Comparison of ENCODE assay signal across 13 mouse cellular contexts in the genomic region with DNA sequence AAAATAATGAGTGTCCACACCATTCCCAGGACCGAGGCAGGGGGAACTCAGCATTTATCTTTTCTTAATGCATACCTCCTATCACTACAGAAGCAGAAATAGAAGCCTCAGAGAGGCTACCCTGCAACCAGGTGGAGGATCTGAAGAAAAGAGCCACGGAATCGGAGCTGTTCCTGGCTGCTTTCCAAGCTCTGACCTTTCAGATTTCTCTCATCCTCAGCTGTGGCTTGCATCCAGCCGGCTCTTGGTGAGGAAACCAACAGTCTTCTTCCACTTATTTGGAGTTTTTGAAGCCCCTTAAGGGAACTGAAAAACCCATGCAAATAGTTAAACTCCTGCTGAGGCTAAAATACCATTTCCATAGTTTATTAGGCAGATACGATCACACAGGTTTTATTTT.
A peak's percentile ranks its signal among the peaks of the same experiment; 100 is the strongest.
DNase-seq lines count a peak whose midpoint lies in the region; ATAC-seq lines count a peak whose summit lies in the region.
"Had no signal": no experiment of that assay in that cellular context is flagged by ENCODE, and none has a peak within 500 bp of the region (broad histone marks: within the 10 kb centered on the region; RNA-seq: fewer than 3 reads in every experiment).

No protein-coding gene starts in this region.

- peak; percentile 27 for DNase-seq in forebrain, embryonic 14.5 days (ENCODE audit: low spot score)
- DNase-seq in left cerebral cortex, postnatal 4 days, result peak; percentile 29
- DNase-seq in left cerebral cortex, postnatal 36 days (ENCODE audit: low spot score in 2 of 2), result no peak
- DNase-seq in NIH3T3 (ENCODE audit: low read depth), result peak; percentile 8
- peak; percentile 49 for DNase-seq in cerebellum, adult 8-10 months
- DNase-seq: heart, postnatal 36 days; kidney, adult 9 months had no signal

- intact Hi-C loops in left cerebral cortex, postnatal 4 days (cut with DNase I), result no loop called here
- intact Hi-C loops in left cerebral cortex, postnatal 36 days (cut with DNase I), result no loop called here

- H3K9ac ChIP-seq in forebrain, embryonic 14.5 days (ENCODE audit: low read length), result no peak overlapping the region
- no peak overlapping the region for H3K9ac ChIP-seq in forebrain, embryonic 16.5 days (replicated peaks; ENCODE audit: low read depth, low read length)
- H3K9ac ChIP-seq in heart, embryonic 11.5 days (ENCODE audit: low read depth, low read length), result no peak overlapping the region
- H3K9ac ChIP-seq: forebrain, embryonic 12.5 days; heart, embryonic 12.5 days had no signal

- H3K27me3 ChIP-seq in forebrain, embryonic 14.5 days (replicated peaks; ENCODE audit: control insufficient read depth, insufficient read depth, low read length), result no peaks in the 10 kb centered on the region
- no peaks in the 10 kb centered on the region for H3K27me3 ChIP-seq in forebrain, embryonic 16.5 days (replicated peaks; ENCODE audit: control insufficient read depth, insufficient read depth, low read length)
- H3K27me3 ChIP-seq in heart, embryonic 11.5 days (ENCODE audit: control insufficient read depth, insufficient read depth, low read length), result no peaks in the 10 kb centered on the region
- H3K27me3 ChIP-seq: forebrain, embryonic 12.5 days; heart, embryonic 12.5 days had no signal

- H3K27ac ChIP-seq in forebrain, embryonic 14.5 days (ENCODE audit: low read depth, low read length), result no peak overlapping the region
- no peak overlapping the region for H3K27ac ChIP-seq in forebrain, embryonic 16.5 days (ENCODE audit: low read length)
- no peak overlapping the region for H3K27ac ChIP-seq in heart, embryonic 11.5 days (ENCODE audit: low read depth, low read length)
- H3K27ac ChIP-seq: forebrain, embryonic 12.5 days had no signal

- H3K9me3 ChIP-seq in forebrain, embryonic 14.5 days (replicated peaks; ENCODE audit: control insufficient read depth, low read length), result no peaks in the 10 kb centered on the region
- H3K9me3 ChIP-seq in forebrain, embryonic 16.5 days (ENCODE audit: control insufficient read depth, low read length), result no peaks in the 10 kb centered on the region
- no peaks in the 10 kb centered on the region for H3K9me3 ChIP-seq in heart, embryonic 11.5 days (replicated peaks; ENCODE audit: control insufficient read depth, low read length)
- H3K9me3 ChIP-seq: forebrain, embryonic 12.5 days; heart, embryonic 12.5 days had no signal

- no peak for ATAC-seq in forebrain, embryonic 14.5 days
- no peak for ATAC-seq in forebrain, embryonic 16.5 days
- ATAC-seq in granulocyte monocyte progenitor cell, adult 5-6 weeks (replicated peaks; ENCODE audit: poor library complexity, severe bottlenecking), result no peak
- ATAC-seq in heart, embryonic 11.5 days (replicated peaks; ENCODE audit: insufficient number of reproducible peaks, low FRiP score, low TSS enrichment), result no peak

- no peaks in the 10 kb centered on the region for H3K4me1 ChIP-seq in forebrain, embryonic 14.5 days (ENCODE audit: control insufficient read depth, insufficient read depth, low read length)
- no peaks in the 10 kb centered on the region for H3K4me1 ChIP-seq in forebrain, embryonic 16.5 days (replicated peaks; ENCODE audit: control insufficient read depth, insufficient read depth, low read length)
- H3K4me1 ChIP-seq in heart, embryonic 11.5 days (ENCODE audit: control insufficient read depth, insufficient read depth, low read length), result no peaks in the 10 kb centered on the region
- H3K4me1 ChIP-seq: forebrain, embryonic 12.5 days; heart, embryonic 12.5 days had no signal

- no peak overlapping the region for H3K4me2 ChIP-seq in forebrain, embryonic 14.5 days (ENCODE audit: low read length)
- no peak overlapping the region for H3K4me2 ChIP-seq in forebrain, embryonic 16.5 days (ENCODE audit: low read length)
- H3K4me2 ChIP-seq in heart, embryonic 11.5 days, result no peak overlapping the region
- H3K4me2 ChIP-seq: forebrain, embryonic 12.5 days; heart, embryonic 12.5 days; liver, embryonic 11.5 days had no signal

- H3K4me3 ChIP-seq in forebrain, embryonic 14.5 days (ENCODE audit: low read depth, low read length), result no peak overlapping the region
- no peak overlapping the region for H3K4me3 ChIP-seq in forebrain, embryonic 16.5 days (replicated peaks; ENCODE audit: low read length)
- no peak overlapping the region for H3K4me3 ChIP-seq in heart, embryonic 11.5 days (ENCODE audit: low read depth, low read length)
- H3K4me3 ChIP-seq: forebrain, embryonic 12.5 days; heart, embryonic 12.5 days had no signal

- no peaks in the 10 kb centered on the region for H3K36me3 ChIP-seq in forebrain, embryonic 14.5 days (ENCODE audit: control insufficient read depth, insufficient read depth, low read length)
- H3K36me3 ChIP-seq in forebrain, embryonic 16.5 days (ENCODE audit: control insufficient read depth, insufficient read depth), result no peaks in the 10 kb centered on the region
- H3K36me3 ChIP-seq in heart, embryonic 11.5 days (ENCODE audit: control insufficient read depth, insufficient read depth, low read length), result no peaks in the 10 kb centered on the region
- H3K36me3 ChIP-seq: forebrain, embryonic 12.5 days; heart, embryonic 12.5 days had no signal

- WGBS in forebrain, embryonic 14.5 days, result 57% methylated on average over 5 of the region's 5 CpGs
- WGBS in forebrain, embryonic 16.5 days, result 46% methylated on average over 5 of the region's 5 CpGs
- WGBS in heart, embryonic 11.5 days (ENCODE audit: insufficient replicate concordance), result 49% methylated on average over 5 of the region's 5 CpGs

Comparison
In these comparisons a context has a peak if more than half of its experiments do, and no peak if none do; other contexts are left out.
1. DNase-seq: peak in forebrain, embryonic 14.5 days (single experiment), left cerebral cortex, postnatal 4 days (single experiment), NIH3T3 (single experiment) and cerebellum, adult 8-10 months (single experiment); none in left cerebral cortex, postnatal 36 days (0 of 2).